Mouse (Mus musculus): ENCODE results near the gene Itgb1bp1.

Gene Itgb1bp1

GRCm38 (mm10) chr12:21227076-21227980 is 58.8 kb downstream of the Itgb1bp1 start:
- H3K36me3 ChIP-seq (ENCODE audit: insufficient read depth, low read length), result peaks cover 16% of the 10 kb centered on the region
- no peaks in the 10 kb centered on the region for H3K27me3 ChIP-seq (ENCODE audit: insufficient read depth, low read length)
- no peak overlapping the region for H3K4me3 ChIP-seq (replicated peaks; ENCODE audit: low read length)
- TF ChIP-seq POU5F1 (IDR thresholded peaks at IDR 0.05; ENCODE audit: borderline replicate concordance, low read length), result no peak
- TF ChIP-seq CTCF (conservative IDR thresholded peaks at IDR 0.05; ENCODE audit: low read length), result peak; percentile 22
- no peaks in the 10 kb centered on the region for H3K9me3 ChIP-seq (ENCODE audit: low read length)
- peaks cover 39% of the 10 kb centered on the region for H3K4me1 ChIP-seq (replicated peaks; ENCODE audit: low read depth, low read length)

DNA sequence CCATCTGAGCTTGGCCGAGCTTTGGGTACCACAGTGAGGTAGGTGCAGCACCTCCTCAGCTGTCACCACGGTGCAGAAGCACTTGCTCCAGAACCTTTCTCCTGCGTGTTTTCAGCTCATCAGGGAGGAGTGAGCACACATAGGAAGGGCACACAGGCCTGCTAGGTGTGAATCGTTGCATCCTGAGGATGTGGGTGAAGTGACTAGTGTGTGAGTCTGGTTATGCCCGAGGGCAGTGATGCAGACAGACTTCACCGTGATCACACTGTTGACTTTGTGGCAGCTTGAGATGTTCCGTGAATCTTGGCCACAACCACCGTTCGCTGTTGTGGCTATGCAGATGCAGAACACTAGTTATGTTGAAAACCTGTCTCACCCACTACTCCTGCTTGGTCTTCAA is 59.8 kb downstream of the Itgb1bp1 start:
- peaks cover 16% of the 10 kb centered on the region for H3K36me3 ChIP-seq (ENCODE audit: insufficient read depth, low read length)
- TF ChIP-seq NANOG (IDR thresholded peaks at IDR 0.05; ENCODE audit: borderline replicate concordance, low read length) (no peak), CTCF (conservative IDR thresholded peaks at IDR 0.05; ENCODE audit: low read length) (no peak), POU5F1 (IDR thresholded peaks at IDR 0.05; ENCODE audit: borderline replicate concordance, low read length) (no peak)
- H3K9me3 ChIP-seq (ENCODE audit: low read length), result no peaks in the 10 kb centered on the region
- H3K27me3 ChIP-seq (ENCODE audit: insufficient read depth, low read length), result no peaks in the 10 kb centered on the region
- H3K4me3 ChIP-seq (replicated peaks; ENCODE audit: low read length), result no peak overlapping the region
- peaks cover 39% of the 10 kb centered on the region for H3K4me1 ChIP-seq (replicated peaks; ENCODE audit: low read depth, low read length)

- Histone ChIP-seq H3K4me3 (replicated peaks; ENCODE audit: low read length) (no peak overlapping the region), H3K36me3 (ENCODE audit: insufficient read depth, low read length) (peaks cover 6% of the 10 kb centered on the region; the same call in 1 of the 2 replicates), H3K27me3 (ENCODE audit: insufficient read depth, low read length) (no peaks in the 10 kb centered on the region), H3K4me1 (replicated peaks; ENCODE audit: low read depth, low read length) (peaks cover 39% of the 10 kb centered on the region), H3K9me3 (ENCODE audit: low read length) (no peaks in the 10 kb centered on the region)
- no peak for TF ChIP-seq POU5F1 (IDR thresholded peaks at IDR 0.05; ENCODE audit: borderline replicate concordance, low read length)
- no peak for TF ChIP-seq CTCF (conservative IDR thresholded peaks at IDR 0.05; ENCODE audit: low read length)
- TF ChIP-seq NANOG (IDR thresholded peaks at IDR 0.05; ENCODE audit: borderline replicate concordance, low read length), result no peak
Measured at GRCm38 (mm10) chr12:21225358-21225757, 60.7 kb downstream of the Itgb1bp1 start.

- H3K9me3 ChIP-seq (ENCODE audit: low read length), result no peaks in the 10 kb centered on the region
- 0 out of 2 replicates have a peak, but pooled peaks cover 7% of the 10 kb centered on the region for H3K36me3 ChIP-seq (ENCODE audit: insufficient read depth, low read length)
- peaks cover 31% of the 10 kb centered on the region for H3K4me1 ChIP-seq (replicated peaks; ENCODE audit: low read depth, low read length)
- H3K27me3 ChIP-seq (ENCODE audit: insufficient read depth, low read length), result no peaks in the 10 kb centered on the region
- H3K4me3 ChIP-seq (replicated peaks; ENCODE audit: low read length), result no peak overlapping the region
- no peak for TF ChIP-seq POU5F1 (IDR thresholded peaks at IDR 0.05; ENCODE audit: borderline replicate concordance, low read length)
- TF ChIP-seq NANOG (IDR thresholded peaks at IDR 0.05; ENCODE audit: borderline replicate concordance, low read length), result no peak
- TF ChIP-seq CTCF (conservative IDR thresholded peaks at IDR 0.05; ENCODE audit: low read length), result no peak
Measured at GRCm38 (mm10) chr12:21223923-21224322, 62.2 kb downstream of the Itgb1bp1 start.

- no peaks in the 10 kb centered on the region for H3K9me3 ChIP-seq (ENCODE audit: low read length)
- H3K36me3 ChIP-seq (ENCODE audit: insufficient read depth, low read length), result peaks cover 19% of the 10 kb centered on the region; the same call in 1 of the 2 replicates
- H3K4me1 ChIP-seq (replicated peaks; ENCODE audit: low read depth, low read length), result peaks cover 8% of the 10 kb centered on the region
- TF ChIP-seq POU5F1 (IDR thresholded peaks at IDR 0.05; ENCODE audit: borderline replicate concordance, low read length) (no peak), CTCF (conservative IDR thresholded peaks at IDR 0.05; ENCODE audit: low read length) (no peak), NANOG (IDR thresholded peaks at IDR 0.05; ENCODE audit: borderline replicate concordance, low read length) (no peak)
- no peak overlapping the region for H3K4me3 ChIP-seq (replicated peaks; ENCODE audit: low read length)
- no peaks in the 10 kb centered on the region for H3K27me3 ChIP-seq (ENCODE audit: insufficient read depth, low read length)
Measured at GRCm38 (mm10) chr12:21220596-21220995, 65.5 kb downstream of the Itgb1bp1 start.

DNA sequence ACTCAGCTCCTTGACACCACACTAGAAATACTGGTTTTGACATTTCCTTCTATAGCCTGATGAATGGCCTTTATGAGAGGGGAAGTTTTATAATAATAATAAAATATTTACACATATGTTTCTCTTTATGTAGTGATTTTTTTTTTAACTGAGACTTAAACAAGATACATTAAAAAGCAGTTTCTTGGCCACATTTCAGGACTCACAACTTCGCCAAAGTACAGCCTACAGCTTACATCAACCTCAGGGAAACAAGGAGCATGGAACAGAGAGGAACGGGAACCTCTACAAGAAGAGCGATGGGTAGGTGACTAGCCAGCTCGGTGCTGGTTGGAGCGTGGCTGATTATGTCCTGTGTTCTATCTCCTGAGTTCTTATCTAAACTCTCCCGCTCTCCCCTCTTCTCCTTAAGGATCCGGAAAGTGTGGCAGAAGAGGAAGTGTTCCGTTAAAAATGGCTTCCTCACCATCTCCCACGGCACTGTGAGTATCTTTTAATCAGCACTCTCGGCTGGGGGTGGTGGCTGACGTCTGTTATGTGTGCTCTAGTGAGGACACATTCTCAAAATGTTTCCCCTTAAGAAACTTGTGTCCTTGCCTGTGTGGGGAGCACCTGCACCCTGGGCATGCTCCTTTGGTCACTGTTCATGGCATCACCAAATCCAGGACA is 68.2 kb downstream of the Itgb1bp1 start:
- peaks cover 18% of the 10 kb centered on the region; the same call in 1 of the 2 replicates for H3K36me3 ChIP-seq (ENCODE audit: insufficient read depth, low read length)
- H3K4me1 ChIP-seq (replicated peaks; ENCODE audit: low read depth, low read length), result no peaks in the 10 kb centered on the region
- H3K27me3 ChIP-seq (ENCODE audit: insufficient read depth, low read length), result no peaks in the 10 kb centered on the region
- H3K4me3 ChIP-seq (replicated peaks; ENCODE audit: low read length), result no peak overlapping the region
- H3K9me3 ChIP-seq (ENCODE audit: low read length), result no peaks in the 10 kb centered on the region
- TF ChIP-seq NANOG (IDR thresholded peaks at IDR 0.05; ENCODE audit: borderline replicate concordance, low read length), result no peak

DNA sequence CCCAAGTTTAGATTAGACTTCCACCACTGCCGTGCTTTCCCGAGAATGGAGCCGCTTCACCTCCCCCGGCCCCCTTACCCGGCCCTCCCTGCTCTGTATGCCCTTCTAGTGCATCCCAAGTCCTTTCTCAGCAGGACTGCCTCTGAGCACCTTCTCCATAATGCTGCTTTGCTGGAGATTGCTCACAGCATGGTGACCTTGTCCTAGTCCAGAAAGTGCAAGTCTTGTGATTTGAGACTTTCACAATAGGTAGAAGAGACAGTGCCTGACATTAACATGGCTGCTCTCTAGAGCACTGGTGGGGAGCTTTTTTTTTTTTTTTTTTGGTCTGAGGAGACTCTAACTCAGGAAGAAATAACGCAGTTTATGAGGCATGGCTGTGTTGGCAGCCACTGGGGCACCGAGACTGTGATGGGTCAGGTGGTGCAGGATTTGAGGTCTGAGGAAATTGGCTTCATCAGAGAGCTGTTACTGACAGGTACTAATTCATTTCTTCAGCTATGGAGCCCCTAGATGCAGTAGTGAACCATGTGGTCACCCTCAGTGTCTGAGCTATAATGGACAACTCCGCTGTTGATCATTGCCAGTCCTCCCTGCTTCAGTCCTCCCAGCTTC is 71.4 kb downstream of the Itgb1bp1 start:
- H3K36me3 ChIP-seq (ENCODE audit: insufficient read depth, low read length), result peaks cover 18% of the 10 kb centered on the region; the same call in 1 of the 2 replicates
- H3K27me3 ChIP-seq (ENCODE audit: insufficient read depth, low read length), result no peaks in the 10 kb centered on the region
- H3K4me1 ChIP-seq (replicated peaks; ENCODE audit: low read depth, low read length), result no peaks in the 10 kb centered on the region
- TF ChIP-seq NANOG (IDR thresholded peaks at IDR 0.05; ENCODE audit: borderline replicate concordance, low read length) (no peak), CTCF (conservative IDR thresholded peaks at IDR 0.05; ENCODE audit: low read length) (no peak), POU5F1 (IDR thresholded peaks at IDR 0.05; ENCODE audit: borderline replicate concordance, low read length) (no peak)
- H3K9me3 ChIP-seq (ENCODE audit: low read length), result no peaks in the 10 kb centered on the region
- H3K4me3 ChIP-seq (replicated peaks; ENCODE audit: low read length), result no peak overlapping the region

GRCm38 (mm10) chr12:21212876-21213275 is 73.2 kb downstream of the Itgb1bp1 start:
- H3K36me3 ChIP-seq (ENCODE audit: insufficient read depth, low read length), result peaks cover 14% of the 10 kb centered on the region
- no peak overlapping the region for H3K4me3 ChIP-seq (replicated peaks; ENCODE audit: low read length)
- TF ChIP-seq POU5F1 (IDR thresholded peaks at IDR 0.05; ENCODE audit: borderline replicate concordance, low read length) (no peak), CTCF (conservative IDR thresholded peaks at IDR 0.05; ENCODE audit: low read length) (no peak), NANOG (IDR thresholded peaks at IDR 0.05; ENCODE audit: borderline replicate concordance, low read length) (no peak)
- H3K9me3 ChIP-seq (ENCODE audit: low read length), result no peaks in the 10 kb centered on the region
- H3K27me3 ChIP-seq (ENCODE audit: insufficient read depth, low read length), result no peaks in the 10 kb centered on the region
- no peaks in the 10 kb centered on the region for H3K4me1 ChIP-seq (replicated peaks; ENCODE audit: low read depth, low read length)
